Mouse (Mus musculus): ENCODE data around the gene Btbd11. TPM values are rescaled to one million over a fixed set of nuclear protein-coding genes. Genes with fewer than 3 reads are reported as not detected.
"Not testable (repeated sequence)": the region's sequence is repeated elsewhere in the genome, so short reads cannot be mapped to it uniquely, and the experiment has no call there.

Gene Btbd11
- polyA plus RNA-seq, 1 experiment from 2014 or later = 1.6 TPM

DNA sequence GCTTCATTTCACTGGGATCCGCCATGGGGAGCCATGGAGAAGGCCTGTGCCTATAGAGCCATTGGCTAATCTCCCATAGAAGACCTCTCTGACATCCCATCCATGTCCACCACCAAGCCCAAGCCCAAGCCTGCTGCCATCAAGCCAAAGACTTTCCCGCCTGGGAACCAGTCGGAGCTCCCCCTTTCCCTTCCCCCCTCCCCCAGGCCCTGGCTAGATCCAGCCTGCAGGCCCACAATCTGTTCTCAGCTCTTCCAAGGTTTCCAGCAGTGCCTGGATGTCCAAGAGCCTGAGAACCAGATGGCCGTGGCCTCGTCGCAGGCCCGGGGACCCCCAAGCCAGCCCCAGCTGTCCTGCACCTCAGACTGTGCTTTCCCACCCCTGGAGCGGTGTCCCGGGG is 295.8 kb downstream of the Btbd11 start:
- no peak overlapping the region for H3K4me2 ChIP-seq (replicated peaks)
- H3K27me3 ChIP-seq (replicated peaks) = no peaks in the 10 kb centered on the region
- 91% methylated on average over 9 of the region's 9 CpGs for WGBS
- H3K4me1 ChIP-seq (replicated peaks) = no peaks in the 10 kb centered on the region
- H3K9me3 ChIP-seq = no peaks in the 10 kb centered on the region
- H3K9ac ChIP-seq = no peak overlapping the region
- H3K27ac ChIP-seq = no peak overlapping the region
- H3K36me3 ChIP-seq = no peaks in the 10 kb centered on the region
- H3K4me3 ChIP-seq (replicated peaks) = no peak overlapping the region
- ATAC-seq = no peak

- not testable (repeated sequence) for H3K4me3 ChIP-seq (replicated peaks); H3K9ac ChIP-seq; ATAC-seq; H3K27me3 ChIP-seq (replicated peaks); H3K9me3 ChIP-seq; H3K27ac ChIP-seq; H3K36me3 ChIP-seq; H3K4me2 ChIP-seq (replicated peaks); H3K4me1 ChIP-seq (replicated peaks)
- WGBS = 63% methylated on average over 2 of the region's 2 CpGs
These were observed 307.8 kb downstream of the Btbd11 start for GRCm38 (mm10) chr10:85694429-85694828.

- H3K27me3 ChIP-seq (replicated peaks) = no peaks in the 10 kb centered on the region
- no peak for ATAC-seq
- no peak overlapping the region for H3K4me2 ChIP-seq (replicated peaks)
These were observed 313.1 kb downstream of the Btbd11 start for GRCm38 (mm10) chr10:85699721-85700120.

DNA sequence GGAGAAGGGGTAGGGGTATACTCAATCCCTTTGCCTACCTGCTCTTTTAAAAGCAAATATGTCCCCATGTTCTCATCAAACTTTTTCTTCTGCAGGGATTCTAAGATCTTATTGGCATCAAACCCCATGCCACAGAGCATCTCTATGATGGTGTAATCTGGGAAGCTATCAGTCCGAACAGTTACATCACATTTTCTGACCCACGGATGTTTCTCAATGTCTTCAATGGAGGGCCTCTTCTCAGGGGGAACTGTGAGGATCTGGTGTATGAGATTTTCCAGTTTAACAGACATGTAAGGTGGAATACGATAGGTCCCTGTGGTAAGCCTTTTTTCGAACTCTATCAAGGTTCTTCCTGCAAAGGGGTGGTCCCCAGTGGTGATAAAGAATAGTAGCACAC is 323.2 kb downstream of the Btbd11 start:
- WGBS = 85% methylated on average over 4 of the region's 4 CpGs
- H3K9me3 ChIP-seq; H3K4me3 ChIP-seq (replicated peaks); H3K27me3 ChIP-seq (replicated peaks); H3K36me3 ChIP-seq; ATAC-seq; H3K4me1 ChIP-seq (replicated peaks); H3K27ac ChIP-seq; H3K9ac ChIP-seq; H3K4me2 ChIP-seq (replicated peaks): not testable (repeated sequence)

More at GRCm38 (mm10) chr10:85699721-85700120, 313.1 kb downstream of the Btbd11 start:
- Histone ChIP-seq H3K27ac (no peak overlapping the region), H3K4me3 (replicated peaks) (no peak overlapping the region), H3K4me1 (replicated peaks) (no peaks in the 10 kb centered on the region), H3K9ac (no peak overlapping the region), H3K9me3 (no peaks in the 10 kb centered on the region), H3K36me3 (no peaks in the 10 kb centered on the region)

Other genes with a start within 250 kb of the Btbd11 start
- 25.6 and 28.1 TPM in 2 replicates for gene Cry1, start 201.8 kb upstream of the Btbd11 start, polyA plus RNA-seq (2015; fragmentation: Nextera tagmentation; extraction: Ambion mirVana)